Mouse (Mus musculus) frontal cortex, postnatal 10 days (tissue): ENCODE measurements around the gene Ccdc60.
A peak's percentile ranks its signal among the peaks of the same experiment; 100 is the strongest.

Source experiments
- DNase-seq, 2 experiments: peaks; one replicate each; pipeline ENCODE4 v3.0.0; 2022; ENCODE audit warnings: low spot score in 2 of 2, mixed read lengths in 1 of 2

The Ccdc60 gene

DNA sequence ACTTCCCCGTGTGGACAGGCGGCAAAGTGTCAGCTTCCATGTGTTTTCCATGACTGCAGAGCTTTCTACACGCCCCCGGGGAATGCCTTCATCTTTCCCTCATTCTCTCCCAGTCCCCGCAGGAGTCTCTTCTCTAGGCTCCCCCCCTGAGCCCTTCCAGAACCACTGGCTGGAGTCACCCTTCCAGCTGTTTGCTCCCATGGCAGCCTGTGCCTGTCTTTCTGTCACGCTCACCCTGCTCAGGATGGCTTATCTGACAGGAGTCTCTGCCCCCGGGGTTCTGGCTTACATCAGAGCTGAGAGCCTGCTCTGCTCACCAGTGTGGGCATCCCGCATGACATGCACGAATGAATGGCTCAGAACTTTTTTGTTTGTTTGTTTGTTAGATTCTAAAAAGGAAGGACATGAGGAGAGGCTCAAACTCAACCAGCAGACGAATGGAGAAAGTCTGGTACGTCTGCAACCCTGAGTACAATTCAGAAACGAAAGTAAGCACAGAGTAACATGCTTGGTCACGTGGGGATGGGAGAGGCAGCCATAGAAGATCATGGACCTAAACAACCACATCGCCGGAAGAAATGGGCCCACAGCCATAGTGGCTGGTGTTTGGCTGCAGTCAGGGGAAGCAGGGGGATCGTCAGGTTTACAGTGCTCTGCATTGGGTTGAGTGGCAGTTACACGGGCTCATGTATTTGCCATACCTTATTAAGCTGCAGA is 17.1 kb downstream of the Ccdc60 start:
- DNase-seq, result no peak

DNA sequence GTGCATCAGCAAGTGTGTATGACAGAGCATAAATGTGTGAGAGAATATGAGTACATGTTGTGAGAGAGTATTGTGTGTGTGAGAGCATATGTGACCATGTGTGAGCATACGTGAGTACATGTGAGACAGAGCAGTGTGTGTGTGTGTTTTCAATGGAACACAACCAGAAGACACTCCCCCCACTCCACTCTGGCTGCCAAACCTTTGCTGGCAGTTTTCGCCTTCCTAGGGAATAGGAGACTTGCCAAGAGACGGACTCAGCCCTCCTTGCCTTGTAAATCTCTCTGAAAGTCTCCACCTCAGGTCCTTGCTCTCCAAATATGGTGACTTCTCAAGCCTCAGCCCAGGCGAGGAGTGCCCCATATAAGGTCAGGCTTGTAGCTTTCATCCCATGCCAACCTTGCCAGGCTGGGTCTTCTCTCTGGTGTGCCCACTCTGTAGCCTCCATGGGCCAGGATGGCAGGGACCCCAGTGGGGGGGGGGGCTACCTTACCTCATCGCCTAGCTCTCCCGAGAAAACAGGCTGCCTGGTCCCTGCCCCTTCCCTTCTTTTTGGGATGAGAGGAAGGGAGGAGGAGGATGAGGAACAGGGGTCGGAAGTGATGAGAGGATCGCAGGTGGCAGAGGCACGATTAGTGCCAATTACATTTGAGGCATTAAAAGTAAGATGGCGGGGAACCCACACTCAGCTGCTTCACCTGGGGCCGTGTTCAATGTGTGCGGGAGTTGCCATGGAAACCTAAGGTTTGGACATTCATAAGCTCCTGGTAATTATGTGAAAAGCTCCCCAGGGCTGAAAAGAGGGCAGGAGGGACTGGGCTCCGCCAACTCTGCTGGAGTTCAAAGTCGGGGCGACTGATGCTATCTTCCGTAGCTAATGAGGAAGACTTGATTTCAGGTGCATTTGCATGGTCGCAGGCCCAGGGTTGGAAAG is 19.3 kb downstream of the Ccdc60 start:
- DNase-seq, result no peak

DNA sequence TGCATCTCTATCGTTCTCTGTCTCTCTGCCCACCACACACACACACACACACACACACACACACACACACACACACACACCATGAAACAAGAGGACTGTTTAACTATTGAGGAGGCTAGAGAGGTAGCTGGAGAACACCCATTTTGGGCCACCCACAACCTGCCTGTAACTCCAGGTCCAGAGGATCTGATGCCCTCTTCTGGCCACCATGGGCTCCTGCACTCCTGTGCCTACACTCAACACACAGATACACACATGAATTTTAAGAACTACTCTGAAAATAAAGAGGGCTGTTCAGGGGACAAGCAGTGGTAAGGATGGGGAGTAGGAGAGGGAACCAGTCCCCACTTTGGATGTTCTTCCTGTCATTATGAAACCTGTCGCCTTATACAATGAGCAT is 26.1 kb downstream of the Ccdc60 start:
- no peak for DNase-seq

DNA sequence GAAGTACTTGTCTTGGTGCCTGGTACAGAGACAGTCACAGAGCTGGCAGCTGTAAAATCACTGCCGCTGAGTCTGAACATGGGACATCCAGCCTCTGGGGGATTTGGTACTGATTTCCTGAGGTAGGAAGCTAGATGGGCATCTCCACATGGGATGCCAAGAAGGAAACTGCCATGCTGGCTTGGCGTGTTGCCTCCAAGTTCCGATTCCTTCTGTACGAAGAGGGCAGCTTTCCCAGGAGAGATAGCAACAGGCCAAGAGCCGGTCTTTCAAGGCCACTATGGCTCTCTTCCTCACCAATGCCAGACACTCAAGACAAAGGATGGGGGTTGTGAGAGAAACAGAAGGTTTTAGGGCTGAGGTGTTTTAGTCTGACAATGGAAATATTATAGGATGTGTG is 26.8 kb downstream of the Ccdc60 start:
- no peak for DNase-seq

DNA sequence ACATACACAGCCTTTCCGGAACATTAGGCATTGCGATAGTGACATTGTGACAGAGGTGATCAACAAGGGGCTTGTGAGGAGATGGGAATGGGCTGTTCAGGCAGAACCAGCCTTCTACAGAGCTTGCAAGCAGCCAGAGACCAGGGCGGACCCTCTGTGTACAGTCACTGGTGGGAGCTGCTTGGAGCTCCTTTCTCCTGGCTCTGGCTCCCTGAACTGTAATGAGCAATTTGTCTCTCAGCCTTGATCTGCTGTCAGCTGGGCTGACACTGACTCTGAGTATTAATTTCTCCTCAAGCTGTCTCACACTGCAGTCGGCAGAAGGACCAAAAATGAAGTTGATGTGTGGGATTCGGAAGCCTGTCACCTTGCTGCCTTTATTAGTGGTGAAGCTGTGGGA is 28.4 kb downstream of the Ccdc60 start:
- no peak for DNase-seq

DNA sequence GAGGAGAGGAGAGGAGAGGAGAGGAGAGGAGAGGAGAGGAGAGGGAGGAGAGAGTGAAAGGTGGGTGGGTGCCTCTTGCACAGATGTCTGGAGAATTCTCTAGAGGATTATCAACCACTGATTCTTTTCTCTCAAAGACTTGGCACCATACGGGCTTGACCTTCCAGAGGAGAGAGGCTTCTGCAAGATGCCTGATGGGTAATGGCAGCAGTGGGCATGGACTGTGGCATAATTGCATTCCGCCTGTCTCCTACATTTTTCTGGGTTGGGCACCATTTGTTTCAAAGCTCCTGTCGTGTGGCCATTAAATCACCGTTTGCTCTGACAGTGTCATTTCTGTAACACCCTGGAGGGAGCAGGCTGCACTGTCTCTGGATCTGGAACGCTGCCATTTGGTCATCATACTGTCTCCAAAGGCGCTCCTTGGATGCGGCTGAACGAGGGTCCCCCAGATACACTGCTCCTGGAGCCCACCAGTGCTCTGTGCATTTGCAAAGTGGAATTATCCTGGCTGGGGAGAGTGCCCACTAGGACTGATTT is 30.4 kb downstream of the Ccdc60 start:
- DNase-seq, result no peak

DNA sequence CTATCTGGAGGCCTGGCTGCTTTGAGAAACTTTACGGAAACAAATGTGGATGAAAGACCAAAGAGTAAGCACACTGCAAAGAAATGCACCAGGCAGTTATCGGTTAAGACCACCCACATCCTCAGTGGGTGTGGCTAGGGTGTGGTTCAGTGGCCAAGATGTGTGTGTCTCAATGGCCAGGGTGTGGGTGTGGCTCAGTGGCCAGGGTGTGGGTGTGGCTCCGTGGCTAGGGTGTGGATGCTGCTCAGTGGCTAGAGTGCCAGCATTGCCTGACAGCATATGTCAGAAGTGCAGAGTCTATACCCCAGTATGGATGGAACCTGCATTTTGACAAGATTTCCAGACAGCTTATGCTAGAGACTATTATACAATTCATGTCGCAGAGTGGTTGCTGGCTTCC is 34.9 kb downstream of the Ccdc60 start:
- DNase-seq, result no peak

DNA sequence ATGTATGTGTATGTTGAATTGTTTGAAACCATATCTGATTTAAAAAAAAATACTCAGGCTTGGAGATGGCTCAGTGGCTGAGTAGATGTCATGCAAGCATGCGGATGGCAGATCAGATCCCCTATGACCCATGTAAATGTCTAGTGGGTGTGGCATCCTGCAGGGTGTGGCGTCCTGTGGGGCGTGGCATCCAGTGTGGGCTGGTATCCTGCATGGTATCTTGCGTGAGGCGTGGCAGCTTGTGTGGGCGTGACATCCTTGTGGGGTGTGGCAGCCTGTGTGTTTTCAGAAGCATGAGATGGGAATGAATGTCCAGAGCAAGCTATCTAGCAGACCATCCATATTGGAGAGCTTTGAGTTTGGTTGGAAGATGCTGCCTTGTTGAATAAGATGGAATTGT is 36.6 kb downstream of the Ccdc60 start:
- DNase-seq, result no peak

DNA sequence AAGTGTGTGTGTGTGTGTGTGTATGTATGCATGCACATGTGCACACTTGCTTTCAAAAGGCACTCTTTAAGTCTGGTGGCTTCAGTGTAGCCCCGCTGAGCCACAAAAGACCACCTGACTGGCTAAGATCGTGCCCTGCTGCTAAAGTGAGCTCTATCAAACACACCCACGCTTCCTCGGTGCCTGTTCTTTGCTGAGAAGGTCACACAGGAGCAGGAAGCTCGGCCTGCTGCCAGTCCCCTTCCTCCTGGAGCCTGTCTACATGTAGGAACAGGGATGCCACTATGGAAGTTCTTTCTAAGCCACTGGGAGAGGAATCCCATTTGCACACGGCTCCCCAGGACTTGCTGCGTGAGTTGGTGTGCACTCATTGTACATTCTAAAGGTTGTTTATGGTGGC is 42.1 kb downstream of the Ccdc60 start:
- no peak for DNase-seq

DNA sequence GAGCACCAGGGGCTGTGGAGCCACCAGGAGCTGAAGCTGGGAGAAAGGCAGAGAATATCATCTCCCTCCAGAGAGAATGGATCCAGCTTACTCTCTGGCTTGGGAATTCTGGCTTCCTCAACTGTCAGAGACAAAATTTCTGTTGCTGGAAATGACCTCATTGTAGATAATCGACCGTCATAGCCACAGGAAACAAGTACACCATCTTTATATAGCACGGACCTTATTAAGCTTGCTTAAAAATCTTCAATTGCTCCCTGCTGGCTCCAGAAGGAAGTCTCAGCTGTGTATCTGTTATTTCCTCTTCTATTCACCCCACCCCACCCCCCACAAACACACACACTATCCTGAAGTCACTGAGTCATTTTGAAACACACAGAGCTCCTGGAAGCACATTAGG is 44.3 kb downstream of the Ccdc60 start:
- no peak for DNase-seq

DNA sequence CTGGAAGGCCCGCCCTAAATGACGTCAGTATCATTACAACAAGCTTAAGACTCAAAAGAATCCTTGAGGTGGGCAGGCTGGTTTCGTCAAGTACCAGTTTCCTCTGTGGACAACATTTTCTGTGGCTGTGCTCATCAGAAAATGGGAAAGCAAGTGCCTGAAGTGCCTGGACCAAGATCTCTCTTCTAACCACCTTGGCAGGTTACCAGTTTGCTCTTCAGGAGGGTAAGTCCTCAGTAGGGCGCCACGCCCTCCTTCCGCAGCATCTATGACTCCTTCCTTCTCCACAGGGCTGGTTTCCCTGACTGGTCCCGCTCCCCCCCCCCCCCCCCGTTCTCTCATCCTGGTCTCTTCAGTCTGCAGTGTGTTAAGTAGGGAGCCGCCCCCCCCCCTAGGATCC is 45.2 kb downstream of the Ccdc60 start:
- no peak for DNase-seq

DNA sequence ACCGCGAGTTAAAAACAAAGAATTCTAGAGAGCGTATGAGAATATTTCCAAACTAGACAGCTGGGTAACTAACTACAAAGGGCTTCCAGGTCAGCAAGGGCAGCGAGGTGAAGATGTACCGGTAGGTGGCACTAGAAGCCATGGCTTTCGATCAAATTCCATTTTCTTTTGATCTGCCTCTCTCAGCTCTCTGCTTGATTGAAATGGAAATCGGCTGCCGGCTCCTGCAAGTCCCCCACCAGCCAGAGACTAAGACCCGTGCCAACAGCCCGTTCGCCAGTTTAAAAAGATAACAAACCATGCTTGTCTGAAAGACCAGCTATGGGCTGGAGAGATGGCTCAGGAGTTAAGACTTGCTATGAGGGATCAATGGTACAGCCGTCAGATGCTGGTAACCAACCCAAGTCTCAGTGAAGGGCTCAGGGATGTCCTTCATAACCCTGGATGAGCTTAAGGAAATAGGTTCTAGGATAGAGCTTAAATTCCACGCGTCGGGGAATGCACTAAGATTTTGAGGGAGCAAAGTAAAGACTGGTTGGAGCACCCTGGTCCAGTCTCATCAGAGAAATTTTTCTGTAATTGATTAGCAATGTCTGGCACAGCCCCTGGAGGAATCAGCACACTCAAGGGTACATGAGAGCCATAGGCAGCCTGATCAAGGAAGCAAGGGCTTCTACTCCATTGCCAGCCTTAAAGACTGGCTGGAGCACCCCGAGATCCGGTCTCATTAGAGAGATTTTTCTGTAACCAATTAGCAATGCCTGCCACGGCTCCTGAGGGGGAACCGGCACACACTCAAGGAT is 56.7 kb downstream of the Ccdc60 start:
- peak in 1 of 2 experiments; percentile 57 for DNase-seq

DNA sequence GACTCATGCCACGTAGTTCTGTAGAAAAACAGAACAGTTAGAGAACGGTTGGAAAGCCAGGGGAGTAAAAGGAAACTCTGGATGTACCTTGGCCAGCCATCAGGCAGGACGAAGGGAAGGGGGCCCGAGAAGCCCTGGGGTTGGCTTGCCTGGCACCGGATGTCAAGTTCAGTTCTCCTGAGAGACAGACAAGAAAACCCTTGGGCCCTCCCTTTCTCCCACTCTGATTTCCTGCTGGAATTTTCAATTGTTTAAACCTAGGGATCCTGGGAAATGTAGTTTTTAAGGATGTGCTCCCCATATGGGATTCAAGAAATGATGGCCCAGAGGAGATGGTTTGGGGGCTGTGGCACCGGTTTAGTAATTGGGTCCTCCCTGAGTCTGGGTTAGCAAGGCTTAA is 60.4 kb downstream of the Ccdc60 start:
- no peak for DNase-seq

DNA sequence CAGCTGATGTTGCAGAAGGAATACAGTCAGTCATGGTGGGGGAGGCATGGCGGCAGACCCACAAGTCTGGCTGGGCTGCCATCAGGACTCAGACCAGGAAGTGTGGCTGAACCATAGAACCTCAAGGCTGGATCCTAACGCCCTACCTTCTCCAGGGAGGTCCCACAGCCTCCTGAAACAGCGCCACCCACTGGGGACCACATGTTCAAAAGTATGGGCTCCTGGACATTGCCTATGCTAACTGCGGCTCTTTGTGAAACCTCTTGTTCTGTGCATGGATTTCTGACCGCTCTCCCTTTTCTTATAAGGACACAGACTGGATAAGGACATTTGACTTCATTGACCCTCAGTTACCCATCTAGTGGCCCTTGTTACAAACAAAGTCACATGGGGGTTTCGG is 64.8 kb downstream of the Ccdc60 start:
- DNase-seq, result no peak

DNA sequence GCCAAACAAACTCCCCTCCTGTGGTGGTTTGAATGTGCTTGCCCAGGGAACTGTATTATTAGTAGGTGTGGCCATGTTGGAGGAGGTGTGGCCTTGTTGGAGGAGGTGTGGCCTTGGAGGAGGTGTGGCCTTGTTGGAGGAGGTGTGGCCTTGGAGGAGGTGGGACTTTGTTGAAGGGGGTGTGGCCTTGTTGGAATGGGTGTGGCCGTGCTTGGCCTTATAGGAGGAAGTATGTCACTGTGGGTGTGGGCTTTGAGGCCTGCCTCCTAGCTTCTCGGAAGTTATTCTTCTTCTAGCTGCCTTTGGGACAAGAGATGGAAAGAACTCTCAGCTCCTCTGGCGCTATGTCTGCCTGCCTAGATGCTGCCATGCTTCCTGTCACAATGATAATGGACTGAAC is 66.9 kb downstream of the Ccdc60 start:
- no peak for DNase-seq

DNA sequence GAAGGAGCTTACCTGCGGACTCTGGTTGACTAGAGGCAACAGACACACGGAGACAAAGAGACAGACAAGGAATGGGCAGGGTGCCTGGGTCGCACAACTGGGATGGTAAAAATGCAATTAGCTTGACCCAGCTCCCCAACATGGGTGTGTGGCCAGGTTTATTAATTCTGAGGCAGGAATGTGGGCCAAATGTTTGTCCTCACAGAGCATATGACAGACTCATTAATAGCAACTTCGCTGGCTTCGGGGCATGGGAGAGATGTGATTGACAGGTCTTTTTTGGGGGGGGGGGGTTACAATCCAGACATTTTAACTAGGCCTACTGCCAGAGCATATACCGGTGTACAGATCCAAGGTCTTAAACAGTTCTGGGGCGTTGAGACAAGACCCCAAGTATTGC is 69.5 kb downstream of the Ccdc60 start:
- DNase-seq, result no peak

DNA sequence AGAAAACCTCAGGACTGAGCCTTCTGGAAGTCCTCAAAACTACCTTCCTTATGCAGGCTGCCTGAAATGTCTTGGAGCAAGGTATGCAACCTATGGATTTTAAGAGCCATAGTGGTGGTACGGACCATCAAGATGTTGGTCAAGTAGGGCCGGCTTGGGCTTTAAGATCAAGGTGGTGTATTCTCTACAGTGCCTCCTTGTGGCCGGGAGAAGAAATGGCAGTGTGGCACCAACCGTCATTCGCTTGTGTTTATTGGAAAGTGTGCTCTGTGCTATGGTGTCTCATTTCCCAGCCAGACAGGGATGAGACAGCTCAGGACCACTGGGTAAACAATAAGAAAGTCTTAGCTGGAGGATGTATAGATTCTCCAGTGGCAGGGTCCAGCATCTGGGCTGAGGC is 76.1 kb downstream of the Ccdc60 start:
- DNase-seq, result no peak

DNA sequence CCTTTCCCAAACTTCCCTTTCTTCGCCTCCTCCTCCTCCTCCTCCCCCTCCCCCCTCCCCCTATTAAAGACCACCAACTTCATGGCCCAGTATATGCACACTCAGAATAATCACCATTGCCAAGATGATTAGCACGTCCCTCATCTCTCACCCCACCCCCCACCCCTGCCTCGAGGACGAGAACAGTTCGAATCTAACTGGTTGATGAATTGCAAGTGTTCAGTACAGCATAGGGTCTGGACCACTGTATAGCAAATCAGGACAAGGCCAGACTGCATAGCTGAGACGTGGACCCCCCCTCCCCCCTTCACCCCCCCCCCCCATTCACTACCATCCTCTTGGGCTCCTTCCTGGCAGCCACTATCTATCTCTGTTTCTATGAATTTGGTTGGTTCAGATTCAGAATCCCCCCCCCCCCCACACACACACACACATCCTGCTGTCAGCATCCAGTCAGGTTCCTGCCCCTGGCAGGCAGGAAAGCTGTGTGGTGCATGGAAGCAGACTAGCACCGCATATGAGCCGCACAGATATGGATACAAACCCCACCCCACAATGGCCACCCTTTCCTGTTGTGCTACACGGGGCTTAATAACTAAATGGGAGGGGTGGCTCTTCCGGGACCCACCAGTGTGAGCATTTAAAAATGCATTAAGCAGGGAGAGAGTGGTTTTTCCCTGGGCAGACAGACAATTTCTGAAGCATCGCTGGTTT is 79.2 kb downstream of the Ccdc60 start:
- DNase-seq, result no peak

DNA sequence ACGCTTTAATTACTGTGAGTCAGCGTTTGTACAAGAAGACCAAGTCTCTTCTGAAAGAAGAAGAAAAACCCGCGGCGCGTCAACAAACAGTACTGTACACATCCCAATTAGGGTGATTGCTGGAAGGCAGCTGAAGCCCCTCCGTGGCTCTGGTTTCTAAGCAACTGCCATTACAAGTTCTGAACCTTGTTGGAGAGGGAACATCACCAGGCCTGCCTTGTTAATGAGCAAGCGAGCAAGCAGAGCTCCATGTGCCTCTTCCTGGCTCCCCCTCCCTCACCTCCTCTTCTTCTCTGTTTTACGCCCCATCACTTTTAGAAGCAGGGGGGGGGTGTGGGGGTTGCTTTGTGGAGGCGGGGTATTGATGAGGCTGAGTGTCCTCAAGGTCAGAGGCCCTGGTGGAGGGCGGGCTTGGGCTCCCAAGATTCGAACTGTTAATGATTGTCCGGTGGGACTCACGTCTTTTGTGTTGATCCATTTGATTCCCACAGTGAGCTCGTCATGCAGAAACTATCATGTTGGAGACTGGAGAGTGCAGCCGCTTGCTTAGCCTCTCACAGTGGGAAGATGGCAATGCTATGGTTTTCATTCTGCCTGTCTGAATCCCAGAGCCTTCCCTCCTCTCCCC is 79.9 kb downstream of the Ccdc60 start:
- DNase-seq, result peak; percentile 33 to 36

DNA sequence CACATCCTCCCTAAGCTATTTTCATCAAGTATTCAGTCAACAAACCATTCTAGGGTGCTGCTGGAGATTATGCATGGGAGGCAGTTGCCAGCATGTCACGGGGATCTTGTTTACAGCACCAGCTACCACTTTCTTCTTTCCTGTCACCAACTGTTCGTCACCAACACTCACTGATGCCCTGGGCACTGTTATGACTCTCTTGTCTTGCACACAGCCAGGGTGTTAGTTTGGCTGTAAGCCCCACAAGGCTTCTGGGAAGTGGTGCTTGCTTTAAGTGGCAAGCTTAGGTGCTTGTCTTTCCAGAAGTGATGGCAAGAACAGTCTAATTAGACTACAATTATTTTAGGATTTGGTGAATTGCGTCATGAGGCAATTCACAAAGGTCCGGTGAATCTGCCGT is 86.1 kb downstream of the Ccdc60 start:
- no peak for DNase-seq

DNA sequence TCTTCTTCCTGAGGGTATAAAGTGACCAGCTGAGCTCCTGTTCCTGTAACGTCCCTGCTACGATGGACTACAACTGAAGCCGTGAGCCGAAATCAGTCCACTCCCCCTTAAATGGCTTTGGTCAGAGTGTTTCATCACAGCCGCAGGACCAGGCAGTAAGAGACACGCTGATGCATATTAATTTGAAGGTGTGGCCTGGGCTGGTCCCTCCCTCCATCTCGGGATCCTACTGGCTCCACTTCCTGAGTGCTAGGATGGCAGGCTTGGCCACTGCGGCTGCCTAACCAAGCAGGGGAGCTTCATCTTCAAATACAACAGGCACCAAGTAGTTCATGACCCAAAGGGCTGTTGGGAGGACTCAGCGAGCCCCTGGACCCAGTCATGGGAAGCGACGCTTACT is 94.3 kb downstream of the Ccdc60 start:
- no peak for DNase-seq
